ENCODE assay signal across 7 mouse cellular contexts in genomic region chr13:58637360-58638002, GRCm38 (mm10). TPM values are rescaled to one million over a fixed set of nuclear protein-coding genes. Genes with fewer than 3 reads are reported as not detected.
DNase-seq lines count a peak whose midpoint lies in the region; ATAC-seq lines count a peak whose summit lies in the region.

No protein-coding gene starts in this region.

- no peaks in the 10 kb centered on the region for H3K9me3 ChIP-seq in forebrain, embryonic 16.5 days (ENCODE audit: control insufficient read depth, low read length)

- H3K27ac ChIP-seq in forebrain, embryonic 16.5 days (ENCODE audit: low read length) = no peak overlapping the region

- H3K36me3 ChIP-seq in forebrain, embryonic 16.5 days (ENCODE audit: control insufficient read depth, insufficient read depth) = no peaks in the 10 kb centered on the region

- ATAC-seq in forebrain, embryonic 16.5 days = peak; percentile 39; the same call in 1 of the 2 replicates

- H3K9ac ChIP-seq in forebrain, embryonic 16.5 days (replicated peaks; ENCODE audit: low read depth, low read length) = no peak overlapping the region

- no peak overlapping the region for H3K4me2 ChIP-seq in forebrain, embryonic 16.5 days (ENCODE audit: low read length)

- DNase-seq in B cell, adult 2 months = peak; percentile 40
- DNase-seq in ES-CJ7 (ENCODE audit: low read depth, low spot score) = peak; percentile 86
- DNase-seq in cerebellum, adult 11-12 months = peak; percentile 56
- peak; percentile 21 for DNase-seq in large intestine, adult 2 months (ENCODE audit: low read depth, low spot score)
- peak; percentile 70 for DNase-seq in lung, postnatal 10 days
- DNase-seq in skeletal muscle tissue, adult 2 months (ENCODE audit: low read depth, low spot score) = peak; percentile 19

- H3K4me1 ChIP-seq in forebrain, embryonic 16.5 days (replicated peaks; ENCODE audit: control insufficient read depth, insufficient read depth, low read length) = no peaks in the 10 kb centered on the region

- H3K4me3 ChIP-seq in forebrain, embryonic 16.5 days (replicated peaks; ENCODE audit: low read length) = no peak overlapping the region

- WGBS in forebrain, embryonic 16.5 days = 11% methylated on average over 13 of the region's 13 CpGs
- WGBS in large intestine, adult 2 months = 13% methylated on average over 13 of the region's 13 CpGs

- H3K27me3 ChIP-seq in forebrain, embryonic 16.5 days (replicated peaks; ENCODE audit: control insufficient read depth, insufficient read depth, low read length) = 0 out of 2 replicates have a peak, but pooled peaks cover 2% of the 10 kb centered on the region

RNA-seq across cellular contexts. Expression of gene Slc28a3, which starts 26.8 kb away (rescaled TPM):
- not detected in 2 replicates for polyA plus RNA-seq in forebrain, embryonic 16.5 days (2015; fragmentation: Nextera tagmentation; extraction: Ambion mirVana)
- polyA plus RNA-seq in large intestine, adult 2 months (2012; rRNA removed) = 8.5 and 14.2 TPM in 2 replicates

Comparison
In these comparisons a context has a peak if more than half of its experiments do, and no peak if none do; other contexts are left out.
1. DNase-seq: peak in every context shown above with its lines; median percentile 86 in ES-CJ7; 70 in lung, postnatal 10 days; 56 in cerebellum, adult 11-12 months; 40 in B cell, adult 2 months; 21 in large intestine, adult 2 months; 19 in skeletal muscle tissue, adult 2 months.